Mouse (Mus musculus) lung, adult 2 months (tissue): Measurements from ENCODE around the gene Gm10665.
"Not testable (repeated sequence)": the region's sequence is repeated elsewhere in the genome, so short reads cannot be mapped to it uniquely, and the experiment has no call there.

Source experiments
- CTCF ChIP-seq: fragments of 200-500 bp; IDR thresholded peaks from 2 replicates; pipeline ENCODE4 v1.5.1; 2011; ENCODE audit warnings: mild to moderate bottlenecking, low read length, control low read depth; ENCODE audit not compliant: insufficient read depth
- POLR2A ChIP-seq: fragments of 200-500 bp; IDR thresholded peaks from 2 replicates; pipeline ENCODE4 v1.6.1; 2011; ENCODE audit warnings: low read depth, mild to moderate bottlenecking, control low read depth, low read length, borderline replicate concordance; ENCODE audit errors: extremely low read depth

- TF ChIP-seq CTCF, POLR2A: not testable (repeated sequence)
Measured at GRCm38 (mm10) chr7:22413283-22413682, 50.6 kb downstream of the Gm10665 start, which contains the start of gene Vmn1r148.
